Mouse (Mus musculus) liver, adult 2 months (tissue): ENCODE data around the gene Nbas.

ENCODE experiments used
- CTCF ChIP-seq: fragments of 200-500 bp; IDR thresholded peaks from 2 replicates; pipeline ENCODE4 v1.5.1; 2011; ENCODE audit warnings: low read depth, low read length, control low read depth
- POLR2A ChIP-seq: fragments of 200-500 bp; IDR thresholded peaks from 2 replicates; pipeline ENCODE4 v1.6.1; 2011; ENCODE audit warnings: low read length, control low read depth; ENCODE audit not compliant: insufficient read depth; ENCODE audit errors: extremely low read depth

DNA sequence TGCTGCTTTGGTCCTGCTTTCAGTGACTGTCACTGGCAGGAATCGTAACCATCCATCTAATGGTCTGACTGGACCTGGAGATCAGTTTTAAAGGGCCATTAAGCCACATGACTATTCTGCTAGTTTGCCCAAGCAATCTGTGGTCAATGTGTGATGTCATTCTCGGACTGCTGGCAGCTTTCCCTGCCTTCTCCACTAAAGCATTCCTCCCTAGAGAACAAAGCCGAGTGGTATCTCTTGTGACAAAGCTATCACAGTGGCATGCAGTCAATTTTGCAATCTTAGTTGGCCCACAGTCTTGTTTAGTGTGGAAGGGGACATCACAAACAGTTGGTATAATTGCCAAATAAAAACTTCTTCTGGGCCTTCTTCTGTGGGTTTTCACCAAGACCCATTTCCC, 13.9 kb upstream of the Nbas start:
- no peak for TF ChIP-seq CTCF
- no peak for TF ChIP-seq POLR2A
